Mouse (Mus musculus): ENCODE results near the gene Vmn2r1.

Vmn2r1 gene

GRCm38 (mm10) chr3:64081247-64081646 is at the start of gene Vmn2r1:
Gene Vmn2r1 (plus strand): TSS chr3:64081547.
- no peak for TF ChIP-seq GATA4 (IDR thresholded peaks at IDR 0.05; ENCODE audit: insufficient replicate concordance, low read length)

DNA sequence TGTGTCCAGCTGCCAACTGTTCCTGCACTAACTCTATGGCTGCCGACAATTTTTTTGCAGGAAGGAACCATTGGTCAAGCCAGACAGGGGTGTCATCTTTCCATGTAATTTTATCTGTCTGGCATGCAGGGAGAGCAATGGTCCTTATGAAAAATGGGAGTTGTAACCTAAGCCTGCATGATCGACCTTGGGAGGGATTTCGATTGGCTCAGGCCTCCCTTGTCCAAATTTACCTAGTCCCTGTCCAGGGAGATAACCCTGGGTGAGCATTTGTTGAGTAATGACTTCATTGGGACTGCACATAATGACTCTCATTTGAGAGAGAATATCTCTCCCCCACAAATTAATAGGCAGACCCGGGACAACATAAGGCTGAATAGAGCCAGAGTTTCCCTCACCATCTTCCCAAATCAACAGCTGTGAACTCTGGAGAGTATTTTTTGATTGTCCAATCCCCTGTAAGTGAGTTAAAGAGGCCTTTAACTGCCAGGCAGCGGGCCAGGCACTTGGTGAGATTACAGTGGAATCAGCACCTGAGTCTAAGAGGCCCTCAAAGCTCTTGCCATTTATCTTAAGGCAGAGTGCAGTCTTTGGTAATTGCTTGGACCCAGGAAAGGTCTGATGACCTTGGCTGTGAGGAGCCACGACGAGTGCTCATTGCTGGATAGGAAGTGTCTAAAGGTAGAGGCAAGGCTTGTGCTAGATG is 43.1 kb upstream of the Vmn2r1 start:
- TF ChIP-seq GATA4 (IDR thresholded peaks at IDR 0.05; ENCODE audit: insufficient replicate concordance, low read length): peak; percentile 58; the same call in 1 of the 2 replicates

- TF ChIP-seq GATA4 (IDR thresholded peaks at IDR 0.05; ENCODE audit: insufficient replicate concordance, low read length): peak; percentile 66; the same call in 1 of the 2 replicates
These were observed 41.2 kb upstream of the Vmn2r1 start for GRCm38 (mm10) chr3:64039818-64040784.

DNA sequence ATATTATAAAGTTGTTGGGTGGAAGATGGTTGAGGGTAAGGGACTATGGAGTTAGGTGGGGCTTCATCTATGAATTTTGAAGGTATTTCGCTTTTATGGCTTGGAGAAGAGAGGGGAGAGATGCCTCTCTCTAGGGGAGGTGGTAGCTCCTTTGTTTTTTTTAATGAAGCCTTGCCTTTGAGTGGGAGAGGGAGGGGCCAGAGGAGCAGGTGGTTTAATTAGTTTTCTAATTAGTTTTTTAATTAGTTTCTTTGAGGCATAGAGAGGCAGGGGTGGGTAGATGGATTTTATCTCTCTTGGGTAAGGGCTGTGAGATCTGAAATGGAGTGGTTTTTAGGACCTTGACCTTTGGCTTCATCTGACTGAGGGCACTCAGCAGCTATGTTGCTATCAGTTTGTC is 31.4 kb downstream of the Vmn2r1 start:
- no peak for TF ChIP-seq GATA4 (IDR thresholded peaks at IDR 0.05; ENCODE audit: insufficient replicate concordance, low read length)

DNA sequence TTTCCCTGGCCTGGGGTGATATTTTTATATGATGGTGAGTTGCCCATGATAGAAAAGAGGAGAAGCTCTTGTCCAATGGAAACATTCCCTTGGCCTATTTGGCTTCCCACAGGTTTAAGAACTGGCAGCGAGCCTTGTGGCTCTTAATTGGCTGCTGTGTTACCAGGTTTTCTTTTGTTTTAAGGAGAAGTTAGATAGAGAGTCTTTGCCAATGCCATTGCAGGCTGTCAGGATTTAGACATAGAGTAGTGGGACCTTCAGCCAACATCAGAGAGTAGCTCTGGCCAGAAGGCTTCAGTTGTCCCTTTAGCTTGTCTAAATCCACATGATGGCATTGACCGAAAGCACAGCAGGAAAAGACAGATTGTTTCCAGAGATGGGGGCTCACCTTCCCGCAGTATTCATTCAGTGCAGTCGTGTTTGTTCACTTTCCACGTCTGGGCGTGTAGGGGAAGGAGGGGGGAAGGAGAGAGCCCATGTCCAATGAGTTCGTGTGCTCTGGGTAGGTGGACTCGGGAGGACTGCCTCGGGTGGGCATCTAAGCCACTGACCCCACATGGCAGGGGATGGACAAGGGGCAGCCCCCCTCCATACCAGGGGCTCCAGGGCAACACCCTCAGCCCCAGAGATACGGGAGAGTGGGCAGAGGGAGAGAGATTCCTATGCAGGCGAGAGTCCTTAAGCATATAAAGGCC is 32.2 kb downstream of the Vmn2r1 start:
- TF ChIP-seq GATA4 (IDR thresholded peaks at IDR 0.05; ENCODE audit: insufficient replicate concordance, low read length): no peak

DNA sequence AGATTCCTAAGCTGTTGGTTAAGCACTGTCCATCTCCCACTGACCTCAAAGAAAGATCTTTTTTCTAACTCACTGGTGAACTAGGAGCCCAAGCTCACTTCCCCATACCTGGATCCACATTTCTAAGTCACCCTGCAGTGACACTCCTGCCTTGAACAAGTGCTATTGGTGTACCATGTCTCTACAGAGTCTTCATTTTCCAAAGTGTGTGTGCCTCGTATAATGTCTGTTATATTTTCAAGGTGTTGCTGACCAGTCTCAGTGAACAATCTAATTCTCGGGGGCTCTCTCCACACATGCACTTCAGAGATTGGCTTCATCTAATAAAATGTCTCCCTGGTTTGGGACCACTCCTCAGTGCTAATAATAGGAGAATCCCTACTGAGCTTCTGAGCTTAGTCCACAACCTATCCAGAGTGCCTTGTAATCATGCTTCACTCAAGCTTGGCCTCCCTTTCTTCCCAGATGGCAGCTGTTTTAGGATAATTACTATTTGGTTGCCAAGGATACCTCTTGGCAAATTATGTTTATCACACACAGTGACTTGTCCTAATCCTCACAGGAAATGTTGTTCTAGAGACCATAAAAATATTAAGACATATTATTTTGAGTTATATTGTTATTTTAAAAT is 60.6 kb downstream of the Vmn2r1 start, which contains the start of gene Vmn2r2:
TSS of gene Vmn2r2 (minus strand) at position 51 of the 631 bp plus-strand sequence.
- no peak for TF ChIP-seq GATA4 (IDR thresholded peaks at IDR 0.05; ENCODE audit: insufficient replicate concordance, low read length)

Data from liver, adult (tissue).